7 mouse cellular contexts compared by ENCODE assay signal in the genomic region with DNA sequence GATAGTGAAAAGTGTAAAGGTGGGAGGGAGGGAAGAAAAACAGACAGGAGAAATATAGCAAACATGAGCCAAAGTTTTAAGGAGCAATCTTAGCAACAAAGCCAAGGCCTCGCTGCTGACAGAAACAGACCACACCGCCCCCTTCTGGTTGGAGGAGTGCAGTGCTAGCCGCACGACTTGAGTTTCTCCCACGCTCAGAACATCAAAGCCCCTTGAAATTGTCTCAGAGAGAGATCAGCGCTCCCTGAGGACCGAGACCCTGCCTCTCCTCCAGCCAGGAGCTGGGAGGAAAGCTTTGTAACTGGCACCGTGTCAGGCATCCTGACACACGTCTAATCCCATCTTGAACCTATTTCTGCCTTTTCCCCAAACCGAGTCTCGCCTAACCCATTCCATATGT.
DNase-seq lines count a peak whose midpoint lies in the region; ATAC-seq and TF ChIP-seq lines count a peak whose summit lies in the region.

No protein-coding gene starts in this region.

- TF ChIP-seq EP300 in liver, postnatal 0 days (IDR thresholded peaks at IDR 0.05; ENCODE audit: low read depth): no peak

- peaks cover 20% of the 10 kb centered on the region for H3K4me1 ChIP-seq in E14TG2a.4 (replicated peaks; ENCODE audit: low read depth, low read length)
- H3K4me1 ChIP-seq in kidney, postnatal 0 days (replicated peaks; ENCODE audit: insufficient read depth, low read length): no peaks in the 10 kb centered on the region; the same call in 1 of the 2 replicates
- peaks cover 18% of the 10 kb centered on the region for H3K4me1 ChIP-seq in liver, postnatal 0 days (ENCODE audit: insufficient read depth)

- no peak overlapping the region for H3K9ac ChIP-seq in kidney, postnatal 0 days (ENCODE audit: low read depth, low read length)
- H3K9ac ChIP-seq in liver, postnatal 0 days (replicated peaks): no peak overlapping the region

- no peaks in the 10 kb centered on the region for H3K36me3 ChIP-seq in E14TG2a.4 (ENCODE audit: insufficient read depth, low read length)
- no peaks in the 10 kb centered on the region for H3K36me3 ChIP-seq in kidney, postnatal 0 days (ENCODE audit: insufficient read depth, low read length)
- H3K36me3 ChIP-seq in liver, postnatal 0 days (replicated peaks; ENCODE audit: insufficient read depth, low read length): no peaks in the 10 kb centered on the region

- H3K27ac ChIP-seq in kidney, postnatal 0 days: no peak overlapping the region
- no peak overlapping the region for H3K27ac ChIP-seq in liver, postnatal 0 days (ENCODE audit: low read depth)

- no peak overlapping the region for H3K4me3 ChIP-seq in E14TG2a.4 (replicated peaks; ENCODE audit: low read length)
- no peak overlapping the region for H3K4me3 ChIP-seq in kidney, postnatal 0 days (replicated peaks; ENCODE audit: low read depth, low read length)
- H3K4me3 ChIP-seq in liver, postnatal 0 days (ENCODE audit: low read depth, low read length): no peak overlapping the region

- DNase-seq in 416B (ENCODE audit: low read depth): peak; percentile 75
- DNase-seq in cerebellum, adult 11-12 months: peak; percentile 9
- DNase-seq in forelimb bud, embryonic 11.5 days (ENCODE audit: low read depth, low spot score): peak; percentile 89
- DNase-seq in kidney, postnatal 0 days (ENCODE audit: low spot score): peak; percentile 89
- peak; percentile 72 for DNase-seq in liver, postnatal 0 days
- peak; percentile 83 for DNase-seq in right cerebral cortex, postnatal 4 days

- no peak overlapping the region for H3K4me2 ChIP-seq in kidney, postnatal 0 days (ENCODE audit: low read length)
- H3K4me2 ChIP-seq in liver, postnatal 0 days (ENCODE audit: low read depth, low read length): no peak overlapping the region

- ATAC-seq in kidney, postnatal 0 days (replicated peaks; ENCODE audit: low FRiP score, low read depth): no peak
- ATAC-seq in liver, postnatal 0 days: no peak

- H3K27me3 ChIP-seq in E14TG2a.4 (ENCODE audit: insufficient read depth, low read length): peaks cover 41% of the 10 kb centered on the region
- peaks cover 7% of the 10 kb centered on the region for H3K27me3 ChIP-seq in kidney, postnatal 0 days (ENCODE audit: insufficient read depth, low read length)
- H3K27me3 ChIP-seq in liver, postnatal 0 days (ENCODE audit: insufficient read depth, low read length): 0 out of 2 replicates have a peak, but pooled peaks cover 13% of the 10 kb centered on the region

- TF ChIP-seq CTCF in E14TG2a.4 (conservative IDR thresholded peaks at IDR 0.05; ENCODE audit: low read length): peak; percentile 82
- TF ChIP-seq CTCF in kidney, postnatal 0 days (IDR thresholded peaks at IDR 0.05; ENCODE audit: low read depth): peak; percentile 98
- TF ChIP-seq CTCF in liver, postnatal 0 days (IDR thresholded peaks at IDR 0.05; ENCODE audit: low read depth): peak; percentile 87

- 13% methylated on average over 11 of the region's 11 CpGs for WGBS in kidney, postnatal 0 days
- 22% methylated on average over 11 of the region's 11 CpGs for WGBS in liver, postnatal 0 days (ENCODE audit: insufficient replicate concordance)

- no peaks in the 10 kb centered on the region for H3K9me3 ChIP-seq in E14TG2a.4 (ENCODE audit: low read length)
- no peaks in the 10 kb centered on the region for H3K9me3 ChIP-seq in kidney, postnatal 0 days (replicated peaks; ENCODE audit: low read length)
- H3K9me3 ChIP-seq in liver, postnatal 0 days (ENCODE audit: low read length): no peaks in the 10 kb centered on the region

Comparison
In these comparisons a context has a peak if more than half of its experiments do, and no peak if none do; other contexts are left out.
1. DNase-seq: peak in every context shown above with its lines; median percentile 89 in forelimb bud, embryonic 11.5 days; 89 in kidney, postnatal 0 days; 83 in right cerebral cortex, postnatal 4 days; 75 in 416B; 72 in liver, postnatal 0 days; 9 in cerebellum, adult 11-12 months.